Mouse (Mus musculus) ES-Bruce4 (cell line): ENCODE results near the gene Tial1.

Experiments
- CTCF ChIP-seq: IDR thresholded peaks from one replicate; pipeline ENCODE4 v1.8.1; 2011; ENCODE audit warnings: low read depth, low read length
- POLR2A ChIP-seq: IDR thresholded peaks from one replicate; pipeline ENCODE4 v1.8.1; 2011; ENCODE audit warnings: low read length; ENCODE audit not compliant: insufficient read depth

GRCm38 (mm10) chr7:128504091-128504490, 42.6 kb upstream of the Tial1 start:
- no peak for TF ChIP-seq CTCF
- TF ChIP-seq POLR2A = no peak
